Mouse (Mus musculus) heart, postnatal 0 days (tissue): ENCODE data around the gene Ppat.

Experiments used
- CTCF ChIP-seq: IDR thresholded peaks from 2 replicates; pipeline ENCODE4 v1.5.1; 2016; ENCODE audit warnings: antibody characterized with exemption, control low read depth, low read depth
- EP300 ChIP-seq: IDR thresholded peaks from 2 replicates; pipeline ENCODE4 v1.6.1; 2016; ENCODE audit warnings: antibody characterized with exemption, low read depth

GRCm38 (mm10) chr5:76923428-76923827 lies 27.9 kb downstream of the Ppat start:
- TF ChIP-seq EP300 (no peak), CTCF (no peak)
